Mouse (Mus musculus) layer of hippocampus, adult 2 months (tissue): Measurements from ENCODE around the gene Sap30bp. TPM values are rescaled to one million over a fixed set of nuclear protein-coding genes. Genes with fewer than 3 reads are reported as not detected.

Experiments used
- DNase-seq, 2 experiments: peaks; one replicate each; pipeline ENCODE4 v3.0.0; 2022; ENCODE audit warnings: low spot score in 2 of 2
- H3K27ac ChIP-seq: fragments of 200-600 bp; 2 replicates; pipeline ENCODE4 v1.8.1; 2022
- H3K4me3 ChIP-seq: fragments of 200-600 bp; 2 replicates; pipeline ENCODE4 v1.8.1; 2022; ENCODE audit warnings: mild to moderate bottlenecking
- CTCF ChIP-seq: fragments of 200-600 bp; conservative IDR thresholded peaks from 2 replicates; pipeline ENCODE4 v1.8.1; 2022; ENCODE audit warnings: antibody characterized with exemption, mild to moderate bottlenecking, moderate library complexity
- long read RNA-seq, 2 experiments: library from polyadenylated mRNA; stranded (forward); transcript quantifications; one replicate each; pipeline ENCODE4 v2.0.0; 2021; ENCODE audit warnings: borderline mapping rate in 2 of 2
- total RNA-seq, 2 experiments: library from RNA; stranded (reverse); gene quantifications; 2 replicates each; pipeline ENCODE4 v1.2.3; 2021

Gene Sap30bp
- 10 to 100 TPM; 40.8 to 47.0 TPM for total RNA-seq
- long read RNA-seq, experiment 1, transcript Sap30bp-203 (11 exons, 3,654 nt) = major isoform, 22 of 42 reads
- long read RNA-seq, experiment 1, partial matches to known transcripts = 2 of 42 reads
- long read RNA-seq, experiment 1, other reads (novel, unspliced or antisense) = 18 of 42 reads
- long read RNA-seq, experiment 2, transcript Sap30bp-203 (11 exons, 3,654 nt) = major isoform, 39 of 75 reads
- long read RNA-seq, experiment 2, partial matches to known transcripts = 4 of 75 reads
- long read RNA-seq, experiment 2, other reads (novel, unspliced or antisense) = 32 of 75 reads

GRCm38 (mm10) chr11:115933108-115933746 is at the start of gene Sap30bp, which contains the start of gene Recql5:
Gene Sap30bp (plus strand): TSS chr11:115933282.
Gene Recql5 (minus strand): TSS chr11:115933477.
- Histone ChIP-seq H3K27ac (peak within 1 kb of the TSS; percentile 87), H3K4me3 (peak within 1 kb of the TSS; percentile 93)
- no peak for TF ChIP-seq CTCF
- DNase-seq = peak; percentile 98

- DNase-seq = no peak
- Histone ChIP-seq H3K4me3 (no peak overlapping the region), H3K27ac (no peak overlapping the region)
- TF ChIP-seq CTCF = no peak
Observed at GRCm38 (mm10) chr11:115884361-115884760, 48.7 kb upstream of the Sap30bp start.

GRCm38 (mm10) chr11:115885281-115885680 is 47.8 kb upstream of the Sap30bp start:
- no peak for DNase-seq
- H3K4me3 ChIP-seq = no peak overlapping the region
- H3K27ac ChIP-seq = no peak overlapping the region
- TF ChIP-seq CTCF = no peak

- Histone ChIP-seq H3K27ac (no peak overlapping the region), H3K4me3 (no peak overlapping the region)
- DNase-seq = no peak
- no peak for TF ChIP-seq CTCF
Observed at GRCm38 (mm10) chr11:115886446-115886845, 46.6 kb upstream of the Sap30bp start.

GRCm38 (mm10) chr11:115888020-115888419 is 45.1 kb upstream of the Sap30bp start:
- no peak for TF ChIP-seq CTCF
- H3K4me3 ChIP-seq = no peak overlapping the region
- DNase-seq = no peak
- H3K27ac ChIP-seq = no peak overlapping the region

GRCm38 (mm10) chr11:115889159-115889558 is 43.9 kb upstream of the Sap30bp start:
- no peak for DNase-seq
- Histone ChIP-seq H3K27ac (no peak overlapping the region), H3K4me3 (no peak overlapping the region)
- no peak for TF ChIP-seq CTCF

- H3K27ac ChIP-seq = no peak overlapping the region
- no peak overlapping the region for H3K4me3 ChIP-seq
- no peak for DNase-seq
- no peak for TF ChIP-seq CTCF
Observed at GRCm38 (mm10) chr11:115892213-115892612, 40.9 kb upstream of the Sap30bp start.

GRCm38 (mm10) chr11:115893071-115893470 is 40.0 kb upstream of the Sap30bp start:
- Histone ChIP-seq H3K4me3 (no peak overlapping the region), H3K27ac (no peak overlapping the region)
- no peak for TF ChIP-seq CTCF
- DNase-seq = no peak

GRCm38 (mm10) chr11:115894755-115895520 is 38.1 kb upstream of the Sap30bp start:
- DNase-seq = no peak
- H3K4me3 ChIP-seq = no peak overlapping the region
- peak; percentile 61 for TF ChIP-seq CTCF
- H3K27ac ChIP-seq = no peak overlapping the region

- TF ChIP-seq CTCF = no peak
- no peak overlapping the region for H3K27ac ChIP-seq
- no peak for DNase-seq
Observed at GRCm38 (mm10) chr11:115898446-115898845, 34.6 kb upstream of the Sap30bp start.

GRCm38 (mm10) chr11:115898886-115899285 is 34.2 kb upstream of the Sap30bp start:
- DNase-seq = peak; percentile 50 to 72
- TF ChIP-seq CTCF = peak; percentile 86
- H3K4me3 ChIP-seq = no peak overlapping the region
- H3K27ac ChIP-seq = 0 out of 2 replicates have a peak overlapping the region, but pooled peaks have one; percentile 5

More at GRCm38 (mm10) chr11:115898446-115898845, 34.6 kb upstream of the Sap30bp start:
- no peak overlapping the region for H3K4me3 ChIP-seq

- H3K4me3 ChIP-seq = no peak within 1 kb of the TSS
- no peak for TF ChIP-seq CTCF
- H3K27ac ChIP-seq = 0 out of 2 replicates have a peak within 1 kb of the TSS, but pooled peaks have one; percentile 5
- no peak for DNase-seq
Observed at GRCm38 (mm10) chr11:115899486-115900266, 33.4 kb upstream of the Sap30bp start, which contains the start of gene Smim5. Gene Smim5 (plus strand): TSS chr11:115899966.
